Mouse (Mus musculus) embryonic fibroblast, embryonic 13.5 days (primary cell): ENCODE results near the gene Prdm1.

Source experiments
- CTCF ChIP-seq: IDR thresholded peaks from 2 replicates; pipeline ENCODE4 v1.5.1; 2011; ENCODE audit warnings: mild to moderate bottlenecking, control low read depth, low read length, moderate library complexity, borderline replicate concordance; ENCODE audit not compliant: insufficient read depth
- POLR2A ChIP-seq: IDR thresholded peaks from 2 replicates; pipeline ENCODE4 v1.6.1; 2011; ENCODE audit warnings: low read depth, mild to moderate bottlenecking, control low read depth, low read length, moderate library complexity

- no peak for TF ChIP-seq POLR2A
- no peak for TF ChIP-seq CTCF
Observed at GRCm38 (mm10) chr10:44418901-44419300, 109.4 kb downstream of the Prdm1 start.
